Mouse (Mus musculus) cerebral cortex, adult 2 months (tissue): ENCODE measurements around the gene Wdfy3.

Experiments used
- WGBS: fragments of 180-500 bp; shearing (Covaris S2); methylation state at CpG from one replicate; pipeline ENCODE4 v1.1.7; 2018; 5-methylcytosine and 5-hydroxymethylcytosine counted together

Wdfy3 gene

GRCm38 (mm10) chr5:101832991-101833390 lies 236.7 kb downstream of the Wdfy3 start:
- 82% methylated on average over 5 of the region's 5 CpGs for WGBS

GRCm38 (mm10) chr5:101832042-101832441 lies 237.7 kb downstream of the Wdfy3 start:
- WGBS: 75% methylated on average over 6 of the region's 6 CpGs

GRCm38 (mm10) chr5:101830180-101830579 lies 239.5 kb downstream of the Wdfy3 start:
- 64% methylated on average over 8 of the region's 8 CpGs for whole genome bisulfite sequencing

DNA sequence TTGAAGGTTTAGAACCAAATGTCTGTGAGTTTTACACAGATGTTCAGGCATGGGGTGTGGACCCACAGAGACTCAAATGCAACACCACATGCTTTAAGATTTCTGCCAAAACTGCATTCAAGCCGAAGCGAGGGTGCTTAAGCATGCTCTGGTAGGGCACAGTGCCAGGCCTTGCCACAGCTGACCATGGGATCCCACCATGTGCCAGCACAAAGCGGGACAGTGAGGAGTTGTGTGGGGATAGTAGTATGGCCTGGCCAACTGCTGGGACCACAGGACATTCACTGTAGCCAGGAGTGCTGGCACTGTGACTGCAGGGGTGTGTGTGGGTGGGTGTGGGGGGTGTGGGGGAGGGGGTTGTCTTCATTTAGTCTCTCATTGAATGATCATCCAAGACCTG lies 240.8 kb downstream of the Wdfy3 start:
- 71% methylated on average over 3 of the region's 3 CpGs for WGBS

DNA sequence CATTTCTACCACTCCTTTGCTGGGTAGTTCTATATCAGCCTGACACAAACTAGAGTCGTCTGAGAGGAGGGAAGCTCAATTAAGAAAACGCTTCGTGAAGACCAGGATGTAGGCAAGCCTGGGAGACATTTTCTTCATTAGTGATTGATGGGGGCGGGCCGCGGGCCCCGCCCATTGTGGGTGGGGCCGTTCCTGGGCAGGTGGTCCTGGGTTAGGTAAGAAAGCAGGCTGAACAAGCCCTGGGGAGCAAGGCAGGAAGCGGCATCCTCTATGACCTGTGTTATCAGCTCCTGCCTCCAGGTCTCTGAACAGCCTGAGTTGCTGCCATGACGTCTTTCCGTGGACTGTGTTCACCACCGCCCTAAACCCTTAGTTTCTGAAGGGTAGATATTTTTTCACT lies 242.2 kb downstream of the Wdfy3 start:
- 50% methylated on average over 12 of the region's 12 CpGs for WGBS

DNA sequence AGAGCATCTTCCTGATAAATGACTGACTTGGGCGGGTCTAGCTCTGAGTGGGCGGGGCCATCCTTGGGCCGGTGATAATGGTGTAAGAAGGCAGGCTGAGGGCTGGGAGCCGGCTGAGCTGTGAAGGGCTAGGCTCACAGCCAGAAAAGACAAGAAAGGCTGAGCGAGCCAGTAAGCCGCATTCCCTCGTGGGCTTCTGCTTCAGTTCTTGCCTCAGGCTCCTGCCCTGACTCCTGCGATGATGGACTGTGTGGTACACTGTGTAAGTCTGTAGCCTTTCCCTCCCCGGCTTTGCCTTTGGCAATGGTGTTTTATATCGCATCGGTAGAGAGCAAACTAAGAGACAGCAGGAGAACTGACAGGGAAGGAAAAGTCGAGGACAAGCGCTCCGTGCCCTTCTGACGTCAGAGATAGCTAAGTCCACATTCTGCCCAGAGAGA lies 243.2 kb downstream of the Wdfy3 start:
- 8% methylated on average over 15 of the region's 15 CpGs for WGBS

DNA sequence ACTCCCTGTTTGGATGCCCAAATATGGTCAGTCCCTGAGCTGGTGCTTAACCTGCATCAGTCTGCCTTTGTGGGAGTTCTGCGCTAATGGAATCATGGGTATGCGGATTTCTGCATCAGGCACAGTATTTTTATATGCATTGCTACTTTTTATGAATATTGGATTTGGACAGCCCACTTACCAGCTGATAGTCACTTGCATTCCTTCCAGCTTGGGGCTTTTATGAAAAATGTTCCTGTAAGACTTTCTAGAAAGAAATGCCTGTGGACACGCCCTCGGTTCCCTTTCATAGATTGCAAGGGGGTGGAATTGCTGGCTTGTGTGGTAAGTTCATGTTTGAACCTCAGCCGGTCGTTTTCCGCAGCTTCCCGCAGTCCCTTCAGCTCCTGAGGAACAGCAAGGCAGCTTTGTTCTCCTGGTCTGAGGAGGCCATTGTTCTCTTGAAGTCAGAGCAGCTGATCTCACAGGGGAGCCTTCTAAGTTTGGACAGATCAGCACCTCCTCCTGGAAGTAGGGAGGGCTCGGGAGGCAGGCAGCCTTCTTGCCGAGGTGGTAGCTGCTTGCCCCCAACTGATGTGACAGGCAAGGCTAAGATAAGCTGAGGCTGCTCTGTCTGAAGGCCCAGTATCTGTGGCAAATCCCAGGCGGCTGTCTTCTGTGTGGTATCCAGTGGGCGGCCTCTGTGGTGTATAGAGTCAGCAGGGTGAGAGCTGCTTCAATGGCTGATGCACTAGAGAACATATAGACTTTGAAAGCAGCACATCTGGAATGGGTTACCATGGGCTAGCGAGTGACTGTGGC lies 244.4 kb downstream of the Wdfy3 start:
- 30% methylated on average over 13 of the region's 13 CpGs for WGBS

DNA sequence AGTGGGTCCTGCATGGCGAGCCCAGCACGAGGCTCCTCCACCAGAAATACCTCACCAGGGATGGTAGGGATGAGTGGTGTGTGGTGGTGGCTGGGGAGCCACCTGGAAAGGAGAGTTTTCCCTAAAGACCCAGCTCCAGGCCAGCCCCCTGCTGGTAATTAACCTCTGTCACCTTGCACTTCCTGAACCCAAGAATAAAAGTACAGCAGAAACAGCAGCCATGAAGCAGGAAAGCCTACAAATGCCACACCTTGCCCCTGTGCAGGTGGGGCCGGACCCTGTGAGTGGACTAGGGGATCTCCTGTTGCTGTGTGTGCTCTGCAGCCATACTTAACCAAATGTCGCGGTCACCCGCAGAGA lies 247.4 kb downstream of the Wdfy3 start:
- WGBS: 70% methylated on average over 6 of the region's 6 CpGs

- 83% methylated on average over 17 of the region's 17 CpGs for WGBS
Observed at GRCm38 (mm10) chr5:101821491-101822310, 248.0 kb downstream of the Wdfy3 start.

GRCm38 (mm10) chr5:101821052-101821451 lies 248.7 kb downstream of the Wdfy3 start:
- 88% methylated on average over 8 of the region's 8 CpGs for WGBS

- WGBS: 56% methylated on average over 7 of the region's 7 CpGs
Observed at GRCm38 (mm10) chr5:101819844-101820243, 249.9 kb downstream of the Wdfy3 start.

DNA sequence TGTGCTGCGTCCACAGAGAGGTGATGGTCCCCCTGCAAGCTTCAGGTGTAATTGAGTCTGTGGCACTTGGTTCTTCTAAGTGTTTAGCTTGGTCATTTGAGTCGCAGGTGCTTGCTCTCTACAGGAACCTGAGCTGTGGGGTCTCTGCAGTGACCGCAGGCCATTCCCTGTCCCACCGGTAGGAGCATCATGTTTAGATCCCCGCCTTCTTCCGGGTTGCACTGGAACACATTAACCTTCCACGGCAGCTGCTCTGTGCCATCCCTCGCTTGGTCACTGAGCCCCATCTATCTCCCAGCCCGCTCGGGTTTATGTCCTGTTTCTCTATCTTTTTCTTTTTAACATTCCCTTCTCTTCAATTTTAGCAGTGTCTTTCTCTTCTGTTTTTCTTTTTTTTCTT lies 250.5 kb downstream of the Wdfy3 start:
- WGBS: 80% methylated on average over 10 of the region's 10 CpGs

DNA sequence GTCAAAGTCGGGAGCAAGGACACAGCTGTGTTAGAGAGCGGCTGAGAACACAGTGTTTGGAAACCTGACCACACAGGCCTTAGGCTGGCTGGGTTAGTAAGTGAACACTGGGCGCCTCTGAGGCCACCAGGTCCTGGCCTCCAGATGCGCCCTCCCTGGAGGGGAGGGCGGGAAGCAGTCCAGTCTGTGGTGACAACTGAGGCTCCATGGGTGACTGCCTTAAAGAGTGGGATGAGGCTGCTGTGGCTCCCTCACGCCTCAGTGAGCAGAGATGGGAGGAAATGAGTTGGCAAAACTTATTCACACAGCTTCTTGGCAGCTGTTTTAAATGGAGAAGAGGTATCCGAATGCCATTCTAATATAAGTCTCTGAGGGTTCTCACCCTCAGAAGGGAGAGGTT lies 252.9 kb downstream of the Wdfy3 start:
- WGBS: 70% methylated on average over 7 of the region's 7 CpGs

DNA sequence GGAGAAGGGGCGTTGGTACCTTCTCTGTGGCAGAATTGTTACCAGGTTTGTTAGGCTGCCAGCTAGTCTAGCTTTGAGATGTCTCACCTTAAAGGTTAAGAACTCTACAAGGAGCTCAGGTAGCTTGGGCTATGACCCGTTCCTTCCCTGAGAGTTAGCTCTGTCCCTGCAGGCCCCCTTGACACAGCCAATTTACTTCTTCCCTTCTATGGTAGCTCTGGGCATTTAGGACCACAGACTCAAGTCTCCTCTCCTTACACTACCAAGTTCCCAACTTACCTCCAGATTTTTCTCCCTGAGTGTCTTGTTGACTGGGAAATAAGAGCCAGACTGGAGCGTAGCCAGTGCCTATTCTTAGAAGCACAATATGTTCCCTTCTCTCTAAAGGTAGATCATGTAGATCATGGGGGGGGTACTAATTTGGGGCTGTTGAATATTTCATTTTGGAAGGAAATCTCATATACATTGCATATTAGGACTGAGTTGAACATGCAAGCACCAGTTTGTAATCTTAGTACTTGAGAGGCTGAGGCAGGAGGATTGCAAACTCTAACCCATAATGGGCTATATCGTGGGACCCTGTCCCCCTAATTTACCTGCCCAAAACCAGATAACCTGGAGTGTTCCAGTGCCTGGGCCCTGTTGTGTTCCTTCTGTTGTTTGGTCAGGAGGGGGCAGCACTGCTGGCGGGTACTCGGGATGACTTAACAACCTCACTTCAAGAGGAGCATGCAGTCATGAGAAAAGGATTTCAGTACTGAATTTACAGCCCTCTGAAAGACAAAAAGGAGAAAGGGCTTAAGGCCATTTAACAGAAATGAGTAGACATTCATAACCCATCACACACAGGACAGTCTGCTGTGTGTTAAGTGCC lies 258.2 kb downstream of the Wdfy3 start:
- WGBS: 80% methylated on average over 6 of the region's 6 CpGs

- 76% methylated on average over 9 of the region's 9 CpGs for WGBS
Observed at GRCm38 (mm10) chr5:101802358-101803022, 267.2 kb downstream of the Wdfy3 start.

DNA sequence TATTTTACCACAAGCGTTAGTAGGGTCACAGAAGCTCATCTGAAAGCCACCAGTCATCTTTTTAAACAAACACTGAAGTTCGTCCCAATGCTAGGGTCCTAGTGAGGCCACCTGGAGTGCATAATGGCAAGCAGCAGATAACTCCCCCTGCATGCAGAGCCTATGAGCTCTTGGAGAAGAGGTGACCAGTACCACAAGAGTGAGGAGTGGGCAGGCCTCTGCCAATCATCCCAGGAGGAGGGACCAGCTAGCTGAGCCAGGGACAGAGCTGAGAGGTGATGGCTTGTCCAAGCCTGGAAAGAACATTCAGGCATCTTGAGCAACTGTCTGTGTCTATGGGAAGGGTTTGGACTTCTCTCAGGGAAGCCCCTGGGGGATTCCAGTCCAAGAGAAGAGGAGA lies 267.8 kb downstream of the Wdfy3 start:
- 85% methylated on average over 2 of the region's 2 CpGs for WGBS

- WGBS: 63% methylated on average over 4 of the region's 4 CpGs
Observed at GRCm38 (mm10) chr5:101792665-101793064, 277.1 kb downstream of the Wdfy3 start.

GRCm38 (mm10) chr5:101790560-101790959 lies 279.2 kb downstream of the Wdfy3 start:
- WGBS: 69% methylated on average over 5 of the region's 5 CpGs

- 80% methylated on average over 4 of the region's 4 CpGs for whole genome bisulfite sequencing
Observed at GRCm38 (mm10) chr5:101785921-101786614, 283.7 kb downstream of the Wdfy3 start.

GRCm38 (mm10) chr5:101784787-101785186 lies 284.9 kb downstream of the Wdfy3 start:
- 89% methylated on average over 2 of the region's 2 CpGs for WGBS

DNA sequence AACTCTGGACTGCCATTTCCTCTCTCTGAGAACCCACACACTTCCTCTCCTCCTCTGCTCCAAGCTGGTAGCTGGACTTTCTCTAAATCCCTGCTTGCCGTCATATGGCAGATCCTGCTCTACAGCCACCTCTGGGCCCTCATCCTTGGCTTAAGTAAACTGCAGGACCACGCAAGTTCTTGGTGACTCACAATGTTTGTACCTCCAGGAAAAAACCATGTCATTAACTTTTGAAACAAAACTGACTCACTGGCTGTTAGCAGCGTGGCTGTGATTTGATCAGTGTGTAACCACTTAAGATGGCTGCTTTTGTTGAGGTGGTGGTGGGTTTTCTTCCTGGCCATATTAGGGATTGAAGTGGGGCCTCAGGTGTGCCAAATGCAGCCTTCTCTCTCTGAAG lies 285.4 kb downstream of the Wdfy3 start:
- WGBS: 53% methylated on average over 3 of the region's 3 CpGs
